Comparison of ENCODE assay signal across 8 mouse cellular contexts in genomic region chrX:37085665-37086064, GRCm38 (mm10). TPM values are rescaled to one million over a fixed set of nuclear protein-coding genes. Genes with fewer than 3 reads are reported as not detected.
DNase-seq lines count a peak whose midpoint lies in the region; ATAC-seq and TF ChIP-seq lines count a peak whose summit lies in the region.

No protein-coding gene starts in this region.

- peak overlapping the region; percentile 93 for H3K27ac ChIP-seq in kidney, adult 2 months (ENCODE audit: insufficient read depth, low read depth, low read length)
- no peak overlapping the region for H3K27ac ChIP-seq in brown adipose tissue, adult 24 weeks (replicated peaks; ENCODE audit: low read depth, low read length)
- H3K27ac ChIP-seq in hindbrain, embryonic 16.5 days (ENCODE audit: low read depth, low read length), result peak overlapping the region; percentile 68
- H3K27ac ChIP-seq in midbrain, embryonic 13.5 days, result peak overlapping the region; percentile 86

- no peak for TF ChIP-seq CTCF in kidney, adult 2 months (conservative IDR thresholded peaks at IDR 0.05; ENCODE audit: insufficient read depth, insufficient read length, low read depth, low read length)

- H3K27me3 ChIP-seq in kidney, adult 2 months (replicated peaks; ENCODE audit: control insufficient read depth, insufficient read depth, low read length), result no peaks in the 10 kb centered on the region
- no peaks in the 10 kb centered on the region for H3K27me3 ChIP-seq in hindbrain, embryonic 16.5 days (replicated peaks; ENCODE audit: control insufficient read depth, insufficient read depth, low read length)
- H3K27me3 ChIP-seq in midbrain, embryonic 13.5 days, result no peaks in the 10 kb centered on the region

- peaks cover 10% of the 10 kb centered on the region; the same call in 1 of the 2 replicates for H3K4me1 ChIP-seq in kidney, adult 2 months (ENCODE audit: control insufficient read depth, insufficient read depth, low read length)
- no peaks in the 10 kb centered on the region for H3K4me1 ChIP-seq in brown adipose tissue, adult 24 weeks (ENCODE audit: control insufficient read depth, insufficient read depth, insufficient read length, low read length)
- peaks cover 5% of the 10 kb centered on the region; the same call in 1 of the 2 replicates for H3K4me1 ChIP-seq in hindbrain, embryonic 16.5 days (ENCODE audit: control insufficient read depth, insufficient read depth, low read depth, low read length)
- peaks cover 10% of the 10 kb centered on the region for H3K4me1 ChIP-seq in midbrain, embryonic 13.5 days (replicated peaks)

- no peaks in the 10 kb centered on the region; the same call in 1 of the 2 replicates for H3K36me3 ChIP-seq in kidney, adult 2 months (ENCODE audit: control insufficient read depth, insufficient read depth, low read length)
- H3K36me3 ChIP-seq in hindbrain, embryonic 16.5 days (ENCODE audit: control insufficient read depth, insufficient read depth, low read length), result no peaks in the 10 kb centered on the region
- peaks cover 11% of the 10 kb centered on the region for H3K36me3 ChIP-seq in midbrain, embryonic 13.5 days

- no peak for ATAC-seq in hindbrain, embryonic 16.5 days
- ATAC-seq in midbrain, embryonic 13.5 days, result no peak; the same call in 1 of the 2 replicates

- H3K4me3 ChIP-seq in kidney, adult 2 months (ENCODE audit: insufficient read depth, low read depth, low read length), result peak overlapping the region; percentile 89
- H3K4me3 ChIP-seq in brown adipose tissue, adult 24 weeks (ENCODE audit: insufficient read depth, low read depth, low read length), result peak overlapping the region; percentile 94
- H3K4me3 ChIP-seq in hindbrain, embryonic 16.5 days (ENCODE audit: low read length), result peak overlapping the region; percentile 54
- peak overlapping the region; percentile 62 for H3K4me3 ChIP-seq in midbrain, embryonic 13.5 days (replicated peaks)

- no peak for DNase-seq in kidney, adult 2 months
- no peak for DNase-seq in kidney, postnatal 14 days
- DNase-seq in layer of hippocampus, adult 18-20 months (ENCODE audit: low spot score in 2 of 2), result no peak
- DNase-seq in left cerebral cortex, adult 9 months (ENCODE audit: low spot score in 2 of 2), result no peak
- DNase-seq in embryo, embryonic 10 days (ENCODE audit: low spot score), result no peak

- H3K9ac ChIP-seq in hindbrain, embryonic 16.5 days (ENCODE audit: low read depth, low read length), result peak overlapping the region; percentile 14; the same call in 1 of the 2 replicates
- peak overlapping the region; percentile 76; the same call in 1 of the 2 replicates for H3K9ac ChIP-seq in midbrain, embryonic 13.5 days (replicated peaks)

- H3K4me2 ChIP-seq in hindbrain, embryonic 16.5 days (ENCODE audit: low read length), result peak overlapping the region; percentile 53
- peak overlapping the region; percentile 73 for H3K4me2 ChIP-seq in midbrain, embryonic 13.5 days (replicated peaks)

- 4% methylated on average over 9 of the region's 9 CpGs for WGBS in kidney, adult 2 months
- 19% methylated on average over 9 of the region's 9 CpGs for WGBS in hindbrain, embryonic 16.5 days
- 21% methylated on average over 9 of the region's 9 CpGs for WGBS in midbrain, embryonic 13.5 days

- no peaks in the 10 kb centered on the region for H3K9me3 ChIP-seq in hindbrain, embryonic 16.5 days (ENCODE audit: control insufficient read depth, low read length)
- H3K9me3 ChIP-seq in midbrain, embryonic 13.5 days, result no peaks in the 10 kb centered on the region

- no peak for TF ChIP-seq POLR2A in kidney, adult 2 months (IDR thresholded peaks at IDR 0.05; ENCODE audit: low read depth, low read length)

RNA-seq across cellular contexts. Expression of gene Rpl39, which starts 0.5 kb away (rescaled TPM):
- polyA plus RNA-seq in kidney, adult 2 months (2012; rRNA removed), result 69.4 and 115 TPM in 2 replicates
- 550 and 567 TPM in 2 replicates for polyA plus RNA-seq in brown adipose tissue, adult 24 weeks (2012; ENCODE audit: insufficient read depth, insufficient read length, missing spikeins)
- polyA plus RNA-seq in hindbrain, embryonic 16.5 days (2015; fragmentation: Nextera tagmentation; extraction: Ambion mirVana), result 227 and 236 TPM in 2 replicates
- polyA plus RNA-seq in midbrain, embryonic 13.5 days (2015; fragmentation: Nextera tagmentation; extraction: Ambion mirVana), result 354 and 378 TPM in 2 replicates
- total RNA-seq in layer of hippocampus, adult 18-20 months (2021), result 100 to 1,000 TPM; 252 to 254 TPM

RNA-seq across cellular contexts. Expression of gene Upf3b, which starts 24.5 kb away (rescaled TPM):
- polyA plus RNA-seq in kidney, adult 2 months (2012; rRNA removed), result 2.9 and 4.5 TPM in 2 replicates
- 9.0 and 11.5 TPM in 2 replicates for polyA plus RNA-seq in brown adipose tissue, adult 24 weeks (2012; ENCODE audit: insufficient read depth, insufficient read length, missing spikeins)
- 24.8 and 27.2 TPM in 2 replicates for polyA plus RNA-seq in hindbrain, embryonic 16.5 days (2015; fragmentation: Nextera tagmentation; extraction: Ambion mirVana)
- polyA plus RNA-seq in midbrain, embryonic 13.5 days (2015; fragmentation: Nextera tagmentation; extraction: Ambion mirVana), result 35.8 and 37.2 TPM in 2 replicates
- total RNA-seq in layer of hippocampus, adult 18-20 months (2021), result 10 to 100 TPM; 18.4 to 18.9 TPM

RNA-seq across cellular contexts. Expression of gene Sowahd, which starts 37.0 kb away (rescaled TPM):
- 0.22 and 0.29 TPM in 2 replicates for polyA plus RNA-seq in kidney, adult 2 months (2012; rRNA removed)
- polyA plus RNA-seq in brown adipose tissue, adult 24 weeks (2012; ENCODE audit: insufficient read depth, insufficient read length, missing spikeins), result not detected in 2 replicates
- polyA plus RNA-seq in hindbrain, embryonic 16.5 days (2015; fragmentation: Nextera tagmentation; extraction: Ambion mirVana), result 0.10 and 0.16 TPM in 2 replicates
- not detected in 2 replicates for polyA plus RNA-seq in midbrain, embryonic 13.5 days (2015; fragmentation: Nextera tagmentation; extraction: Ambion mirVana)
- not detected for total RNA-seq in layer of hippocampus, adult 18-20 months (2021)

RNA-seq across cellular contexts. Expression of gene Nkap, which starts 40.9 kb away (rescaled TPM):
- polyA plus RNA-seq in kidney, adult 2 months (2012; rRNA removed), result 2.0 and 2.5 TPM in 2 replicates
- 7.0 and 10.9 TPM in 2 replicates for polyA plus RNA-seq in brown adipose tissue, adult 24 weeks (2012; ENCODE audit: insufficient read depth, insufficient read length, missing spikeins)
- 20.7 and 24.0 TPM in 2 replicates for polyA plus RNA-seq in hindbrain, embryonic 16.5 days (2015; fragmentation: Nextera tagmentation; extraction: Ambion mirVana)
- polyA plus RNA-seq in midbrain, embryonic 13.5 days (2015; fragmentation: Nextera tagmentation; extraction: Ambion mirVana), result 23.7 and 26.3 TPM in 2 replicates
- total RNA-seq in layer of hippocampus, adult 18-20 months (2021), result 10 to 100 TPM; 12.5 to 14.8 TPM
